Mouse (Mus musculus): ENCODE data around the gene Ttll5.

The Ttll5 gene

DNA sequence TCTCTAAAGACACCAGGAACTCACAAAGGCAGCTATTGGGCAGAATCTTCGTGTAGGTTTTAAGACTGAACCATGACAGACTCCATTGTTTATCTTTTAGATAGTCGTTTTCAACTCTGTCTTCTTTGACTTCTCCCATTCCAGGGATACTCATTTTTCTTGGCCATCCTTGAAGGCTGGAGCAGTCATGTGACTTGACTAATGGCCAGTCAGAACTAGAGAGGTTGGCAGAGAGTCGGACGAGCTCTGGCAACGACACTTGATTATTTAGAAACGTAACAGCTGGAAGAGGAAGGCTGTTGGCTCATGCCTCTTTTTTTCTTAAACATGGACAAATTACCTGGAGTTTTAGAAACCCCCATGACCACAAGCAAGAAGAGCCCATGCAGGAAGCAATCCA is 234.9 kb downstream of the Ttll5 start:
- WGBS = 72% methylated on average over 6 of the region's 6 CpGs

DNA sequence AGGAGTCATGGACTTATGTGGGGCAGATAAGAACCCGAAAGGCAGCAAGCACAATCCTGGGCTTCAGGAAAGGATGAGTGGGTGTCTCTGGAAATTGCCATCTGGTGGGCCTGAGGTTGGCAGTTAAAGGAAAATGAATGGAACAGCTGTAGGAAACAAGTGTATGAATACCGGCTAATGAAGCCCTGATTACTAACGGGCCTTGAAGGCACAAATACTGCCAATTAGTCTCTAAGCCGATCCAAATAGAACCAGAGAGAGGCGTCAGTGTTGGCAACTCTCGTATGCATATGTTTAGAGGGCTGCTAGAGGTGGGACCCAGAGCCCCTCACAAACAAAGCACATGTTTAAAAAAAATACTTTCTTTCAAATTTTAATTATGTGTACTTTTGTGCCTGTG is 247.0 kb downstream of the Ttll5 start:
- WGBS = 46% methylated on average over 6 of the region's 6 CpGs

GRCm38 (mm10) chr12:86074681-86075080 is 250.2 kb downstream of the Ttll5 start:
- 58% methylated on average over 12 of the region's 12 CpGs for WGBS

GRCm38 (mm10) chr12:86075358-86075757 is 250.9 kb downstream of the Ttll5 start:
- WGBS = 82% methylated on average over 7 of the region's 7 CpGs

GRCm38 (mm10) chr12:86076321-86076901 is 252.0 kb downstream of the Ttll5 start:
- whole genome bisulfite sequencing = 10% methylated on average over 13 of the region's 13 CpGs

DNA sequence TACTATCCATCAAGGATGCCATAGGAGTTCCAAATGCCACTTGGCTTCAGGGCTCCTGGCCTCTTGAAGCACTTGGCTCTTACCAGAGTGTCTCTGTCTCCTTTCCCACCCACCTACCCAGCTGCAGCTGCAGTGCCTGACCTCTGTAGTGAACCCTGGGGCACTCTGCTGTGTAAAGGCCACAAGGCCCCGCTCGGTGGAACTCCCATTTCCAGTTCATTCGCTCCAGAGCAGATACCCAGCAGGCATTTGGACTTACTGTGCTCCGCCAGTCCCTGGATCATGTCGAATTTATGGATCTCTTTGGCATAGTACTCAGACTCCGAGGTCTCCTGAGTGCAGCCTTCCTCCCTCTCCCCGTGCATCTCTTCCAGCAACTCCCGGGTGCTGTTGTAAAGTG is 252.9 kb downstream of the Ttll5 start:
- WGBS = 51% methylated on average over 8 of the region's 8 CpGs

DNA sequence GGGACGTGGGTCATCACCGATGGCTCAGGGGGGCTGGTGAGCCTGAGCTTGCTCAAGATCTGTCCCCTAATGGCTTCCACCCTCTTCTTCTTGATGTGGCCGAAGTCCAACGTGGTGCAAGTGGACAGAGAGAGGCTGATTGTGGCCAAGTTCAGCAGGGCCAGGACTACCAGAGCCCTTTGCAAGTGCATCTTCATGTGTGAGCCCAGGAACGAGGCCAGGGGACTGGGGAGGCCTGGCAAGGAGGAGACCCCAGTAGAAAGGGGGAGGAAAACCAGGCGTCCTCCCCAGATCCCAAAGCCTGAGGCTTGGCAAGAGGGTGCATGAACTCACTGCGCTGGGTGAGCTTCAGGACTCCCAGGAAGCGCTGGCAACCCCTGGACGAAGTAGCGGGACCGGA is 253.3 kb downstream of the Ttll5 start:
- WGBS = 39% methylated on average over 11 of the region's 11 CpGs

DNA sequence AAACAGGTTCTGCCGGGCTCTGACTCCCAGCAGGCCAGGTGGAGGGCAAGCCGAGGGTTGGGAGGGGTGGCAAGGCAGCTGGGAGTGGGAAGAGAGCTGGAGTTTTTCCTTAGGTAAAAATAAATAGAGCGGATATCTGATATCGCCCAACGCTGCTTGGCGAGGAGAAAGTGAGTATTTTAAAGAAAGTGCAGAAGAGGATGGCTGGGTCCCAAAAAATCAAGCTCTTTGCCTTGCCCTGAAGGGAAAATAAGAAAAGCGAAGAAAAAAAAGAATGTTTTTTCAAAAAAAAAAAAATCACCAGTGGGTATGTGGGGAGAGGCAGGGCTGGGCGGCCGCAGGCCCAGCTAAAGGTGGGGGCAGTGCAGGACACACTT is 253.7 kb downstream of the Ttll5 start:
- WGBS = 30% methylated on average over 9 of the region's 9 CpGs

GRCm38 (mm10) chr12:86078553-86079201 is 254.2 kb downstream of the Ttll5 start, which contains the start of gene Tgfb3:
Tgfb3 (minus strand) TSS chr12:86079041.
- WGBS = 2% methylated on average over 25 of the region's 25 CpGs

DNA sequence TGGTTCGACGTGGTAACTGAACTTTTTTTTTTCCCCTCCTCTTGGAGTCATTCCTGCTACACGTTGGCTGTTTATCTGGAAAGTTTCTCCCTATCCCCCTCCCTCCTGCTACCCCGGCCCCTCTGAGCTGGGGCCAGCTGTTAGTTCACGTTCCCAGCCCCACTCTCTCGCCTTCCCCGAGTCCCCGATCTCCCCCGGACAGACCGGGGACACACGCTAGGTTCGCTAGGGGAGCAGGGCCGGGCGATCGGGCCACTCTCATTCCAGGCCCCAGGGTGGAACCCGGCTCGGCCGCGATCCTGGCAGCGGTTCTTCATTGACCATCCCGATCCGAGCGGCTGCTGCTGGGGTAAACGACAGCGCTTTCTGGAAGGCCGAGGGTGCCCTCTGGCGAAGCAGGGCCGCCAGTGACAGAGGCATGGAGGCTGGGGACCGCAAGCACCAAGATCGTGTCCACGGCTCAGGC is 254.8 kb downstream of the Ttll5 start:
- under 1% methylated on average over 31 of the region's 31 CpGs for WGBS

GRCm38 (mm10) chr12:86082481-86083012 is 258.1 kb downstream of the Ttll5 start, which contains the start of gene Ift43:
Ift43 (plus strand) TSS chr12:86082541.
- under 1% methylated on average over 35 of the region's 35 CpGs for WGBS

- WGBS = 49% methylated on average over 7 of the region's 7 CpGs
Measured at GRCm38 (mm10) chr12:86085873-86086272, 261.4 kb downstream of the Ttll5 start.

GRCm38 (mm10) chr12:86086550-86086949 is 262.1 kb downstream of the Ttll5 start:
- 23% methylated on average over 8 of the region's 8 CpGs for WGBS

DNA sequence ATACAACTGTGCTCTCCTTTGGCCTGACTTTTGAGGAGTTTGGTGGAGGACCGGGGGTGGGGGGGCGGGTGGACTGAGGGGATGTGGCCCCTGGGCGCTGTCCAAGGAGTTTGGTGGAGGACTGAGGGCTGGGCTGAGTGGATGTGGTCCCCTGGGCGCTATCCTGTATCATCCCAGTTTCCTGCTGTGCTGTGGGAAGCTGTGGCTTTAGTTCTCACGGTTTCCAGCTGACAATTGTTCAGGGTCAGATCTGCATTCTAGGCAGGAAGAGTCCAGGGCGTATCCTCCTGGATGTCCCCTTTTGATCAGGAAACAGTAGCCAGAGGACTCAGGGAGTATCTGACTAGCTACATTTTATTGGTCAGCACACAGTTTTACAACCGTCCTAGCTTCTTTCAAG is 263.6 kb downstream of the Ttll5 start:
- WGBS = 85% methylated on average over 7 of the region's 7 CpGs

- 34% methylated on average over 4 of the region's 4 CpGs for WGBS
Measured at GRCm38 (mm10) chr12:86090764-86091163, 266.3 kb downstream of the Ttll5 start.

GRCm38 (mm10) chr12:86091601-86092132 is 267.2 kb downstream of the Ttll5 start:
- WGBS = 60% methylated on average over 18 of the region's 18 CpGs

- 95% methylated on average over 4 of the region's 4 CpGs for WGBS
Measured at GRCm38 (mm10) chr12:86094075-86094474, 269.6 kb downstream of the Ttll5 start.

DNA sequence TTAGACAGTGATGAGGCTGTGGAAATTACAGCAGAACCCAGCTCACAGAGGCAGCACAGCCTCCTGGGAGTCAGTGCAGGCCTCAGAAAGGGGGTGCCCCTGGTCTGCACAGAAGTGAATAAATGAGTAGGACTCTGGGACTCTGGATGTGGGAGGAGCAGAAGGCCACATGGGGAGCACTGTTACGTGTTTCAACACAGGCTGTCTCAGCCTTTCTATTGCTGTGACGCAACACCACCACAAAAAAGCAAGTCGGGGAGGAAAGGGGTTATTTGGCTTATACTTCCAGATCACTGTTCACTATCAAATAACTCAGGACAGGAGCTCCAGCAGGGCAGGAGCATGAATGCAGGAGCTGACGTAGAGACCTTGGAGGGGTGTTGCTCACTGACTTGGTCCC is 271.3 kb downstream of the Ttll5 start:
- 87% methylated on average over 4 of the region's 4 CpGs for WGBS

- WGBS = 82% methylated on average over 11 of the region's 11 CpGs
Measured at GRCm38 (mm10) chr12:86097781-86098180, 273.3 kb downstream of the Ttll5 start.

DNA sequence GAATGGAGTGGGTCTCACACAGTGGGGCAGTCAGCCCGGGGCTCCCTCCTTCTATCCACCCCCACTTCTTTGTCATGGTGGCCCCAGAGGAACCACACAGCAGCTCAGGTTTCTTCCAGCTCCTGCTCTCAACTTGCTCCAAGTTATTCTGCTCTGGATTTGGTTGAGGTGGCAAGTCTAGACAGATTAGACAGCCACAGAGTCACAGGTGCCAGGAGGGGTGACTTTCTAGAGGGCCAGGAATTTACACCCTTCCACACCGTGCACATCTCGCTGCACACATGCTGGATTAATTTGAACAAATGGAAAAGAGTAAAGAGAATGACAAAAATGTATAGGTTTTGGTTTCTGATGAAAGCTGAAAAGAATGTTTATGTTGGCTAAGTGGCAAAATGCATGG is 276.3 kb downstream of the Ttll5 start:
- 92% methylated on average over 3 of the region's 3 CpGs for WGBS

- WGBS = 71% methylated on average over 8 of the region's 8 CpGs
Measured at GRCm38 (mm10) chr12:86102686-86103085, 278.2 kb downstream of the Ttll5 start.

DNA sequence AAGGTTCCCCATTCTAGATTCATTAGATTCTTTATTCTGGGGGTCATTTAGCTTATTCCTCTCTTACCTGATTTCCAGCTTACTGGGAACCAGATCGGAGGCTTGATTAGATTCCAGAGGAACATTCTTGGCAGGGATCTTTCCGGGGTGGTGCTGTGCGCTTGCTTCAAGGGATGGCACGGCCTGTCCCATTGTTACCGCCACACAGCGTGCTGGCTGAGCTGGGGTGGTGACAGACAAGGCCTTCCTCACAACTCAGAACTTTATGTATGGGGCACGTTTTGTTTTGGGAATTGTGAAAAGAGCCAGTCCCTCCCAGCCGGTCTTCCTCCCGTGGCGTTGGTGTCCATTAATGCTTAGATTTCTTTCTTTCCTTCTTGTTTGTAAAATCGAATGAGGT is 278.9 kb downstream of the Ttll5 start:
- WGBS = 56% methylated on average over 11 of the region's 11 CpGs

GRCm38 (mm10) chr12:86103852-86104251 is 279.4 kb downstream of the Ttll5 start:
- WGBS = 43% methylated on average over 8 of the region's 8 CpGs
